Mouse (Mus musculus): ENCODE results near the gene Cela1.

Gene Cela1

GRCm38 (mm10) chr15:100667871-100668545 lies 19.7 kb downstream of the Cela1 start:
- DNase-seq, result no peak

- no peak for DNase-seq
Observed at GRCm38 (mm10) chr15:100667420-100667819, 20.3 kb downstream of the Cela1 start.

DNA sequence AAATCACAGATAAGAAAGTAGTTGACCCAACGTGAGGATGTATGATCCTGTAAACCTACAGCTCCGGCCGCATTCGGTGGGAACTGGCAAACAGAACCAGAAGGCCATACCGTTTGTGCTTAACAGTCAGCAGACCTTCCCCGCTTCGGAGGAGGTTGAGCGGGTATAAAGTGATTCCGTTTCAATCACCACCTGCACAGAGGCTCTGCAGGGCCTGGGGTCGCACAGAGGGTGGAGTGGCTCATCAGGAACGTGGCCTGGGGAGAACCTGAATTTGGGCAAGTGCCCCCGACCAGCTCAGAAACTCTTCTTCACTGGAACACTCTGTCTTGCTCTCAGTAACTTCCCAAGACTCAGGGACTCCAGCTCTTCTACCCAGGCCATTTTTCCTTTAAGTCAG lies 20.9 kb downstream of the Cela1 start:
- no peak for DNase-seq

DNA sequence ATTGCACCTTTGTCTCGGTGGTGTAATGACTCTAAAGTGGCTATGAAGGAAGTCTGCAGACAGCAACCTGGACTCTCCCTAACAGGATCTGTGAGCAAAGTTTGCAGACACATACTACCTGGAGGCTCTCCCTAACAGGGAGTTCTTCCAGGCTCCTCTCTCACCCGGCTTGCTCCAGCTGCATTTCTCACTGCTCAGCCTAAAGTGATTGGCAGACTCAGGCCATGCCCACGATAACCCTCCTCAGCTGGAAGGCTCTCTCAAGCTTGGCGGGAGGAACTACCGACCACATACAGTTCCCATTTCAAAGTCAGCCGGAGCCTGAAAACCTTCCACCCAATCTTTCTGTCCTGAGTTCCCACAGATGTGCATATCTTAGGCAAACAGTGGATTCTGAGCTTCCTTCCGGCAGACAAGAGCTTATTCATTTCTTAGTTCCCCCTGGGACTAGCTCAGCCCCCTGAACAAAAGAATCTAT lies 21.5 kb downstream of the Cela1 start:
- DNase-seq, result peak; percentile 91

DNA sequence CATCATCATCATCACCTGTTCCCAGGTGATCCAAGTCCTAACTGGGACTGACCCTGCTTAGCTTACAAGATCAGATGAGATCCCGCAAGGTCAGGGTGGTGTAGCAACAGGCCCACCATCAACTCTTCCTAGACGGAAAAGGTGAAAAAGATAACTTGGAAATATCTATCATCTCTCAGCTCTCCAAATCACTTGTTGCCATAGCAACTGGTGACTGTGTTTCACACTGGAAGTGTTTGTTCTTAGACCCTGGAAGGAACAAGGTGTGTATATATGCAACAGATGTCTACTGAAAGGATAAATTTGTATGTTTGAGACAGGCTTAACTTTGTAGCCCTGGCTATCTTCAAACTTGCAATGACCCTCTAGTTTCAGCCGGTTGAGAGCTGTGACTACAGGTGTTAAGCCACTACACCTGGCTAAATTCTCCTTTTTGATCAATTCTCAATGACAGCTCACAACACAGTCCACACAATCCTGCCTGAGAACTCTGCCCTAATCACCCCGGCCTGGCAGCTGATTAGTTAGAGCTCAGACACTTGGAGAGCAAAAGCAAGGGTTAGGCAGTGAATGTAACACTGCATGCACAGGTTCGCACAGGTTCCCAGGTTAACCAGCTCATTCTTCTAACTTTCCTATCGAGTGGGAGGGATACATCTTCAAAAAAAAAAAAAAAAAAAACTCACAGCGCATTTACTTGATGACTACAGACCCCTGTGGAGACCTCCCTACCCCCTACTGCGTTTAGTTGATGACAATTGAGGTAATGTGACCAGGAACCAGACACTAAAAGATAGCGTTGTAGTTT lies 22.1 kb downstream of the Cela1 start:
- DNase-seq, result no peak

DNA sequence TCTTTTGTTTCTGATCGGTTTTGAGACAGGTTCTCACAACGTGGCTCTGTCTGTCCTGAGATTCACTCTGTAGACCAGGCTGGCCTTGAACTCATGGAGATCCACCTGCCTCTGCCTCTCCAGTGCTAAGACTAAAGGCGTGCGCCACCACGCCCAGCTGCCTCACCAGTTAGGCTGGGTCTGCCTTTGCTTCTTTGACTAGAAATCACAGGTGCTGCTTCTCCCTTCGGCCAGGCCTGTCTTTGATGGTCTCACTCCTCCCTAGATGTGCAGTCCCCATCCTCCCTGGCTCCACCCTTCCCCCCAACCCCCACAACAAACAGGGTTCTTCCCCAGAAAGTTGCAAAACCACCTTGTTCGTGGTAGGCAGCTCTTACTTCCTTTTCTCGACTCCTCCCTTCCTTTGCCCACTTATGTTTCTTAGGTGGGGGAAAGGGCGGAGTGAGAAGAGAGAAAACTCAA lies 22.9 kb downstream of the Cela1 start:
- peak; percentile 94 for DNase-seq

DNA sequence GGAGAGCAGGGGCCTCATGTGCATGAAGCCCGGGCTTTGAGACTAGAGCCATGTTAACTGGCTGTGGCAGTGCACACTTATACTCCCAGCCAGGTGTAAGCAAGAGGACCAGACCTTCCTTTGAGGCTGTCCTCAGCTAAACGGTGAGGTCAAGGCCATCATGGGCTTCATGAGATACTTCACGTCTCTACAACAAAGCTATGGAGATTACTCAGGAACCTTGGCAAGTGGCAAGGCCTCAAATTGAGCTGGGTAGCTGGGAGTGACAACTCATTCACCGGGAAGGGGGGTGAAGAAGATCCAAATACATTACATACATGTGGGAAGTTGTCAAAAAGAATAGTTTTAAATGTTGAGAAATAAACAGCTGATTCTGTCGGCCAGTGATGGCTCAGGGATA lies 26.9 kb downstream of the Cela1 start:
- no peak for DNase-seq

DNA sequence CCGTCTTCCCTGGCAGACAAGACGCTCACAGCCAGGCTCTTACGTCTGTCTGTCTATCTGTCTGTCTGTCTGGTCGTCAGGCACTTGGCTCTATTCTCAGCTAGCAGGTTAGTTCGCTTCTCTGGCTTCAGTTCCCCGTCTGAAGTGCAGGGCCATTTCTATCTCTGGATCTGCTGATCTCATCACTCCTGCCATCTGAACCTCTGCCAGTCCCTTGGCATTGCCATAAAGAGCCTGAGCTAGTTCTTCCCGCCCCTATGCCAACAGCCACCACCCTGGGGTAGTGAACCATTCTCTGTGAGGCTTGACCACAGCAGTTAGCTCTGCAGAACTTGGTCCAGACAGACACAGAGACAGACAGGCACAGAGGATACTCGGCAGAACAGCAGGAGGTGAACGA lies 27.4 kb downstream of the Cela1 start:
- peak; percentile 92 for DNase-seq

GRCm38 (mm10) chr15:100655201-100655600 lies 32.5 kb downstream of the Cela1 start:
- DNase-seq, result no peak

- DNase-seq, result no peak
Observed at GRCm38 (mm10) chr15:100654271-100654670, 33.5 kb downstream of the Cela1 start.

- DNase-seq, result no peak
Observed at GRCm38 (mm10) chr15:100651610-100652009, 36.1 kb downstream of the Cela1 start.

DNA sequence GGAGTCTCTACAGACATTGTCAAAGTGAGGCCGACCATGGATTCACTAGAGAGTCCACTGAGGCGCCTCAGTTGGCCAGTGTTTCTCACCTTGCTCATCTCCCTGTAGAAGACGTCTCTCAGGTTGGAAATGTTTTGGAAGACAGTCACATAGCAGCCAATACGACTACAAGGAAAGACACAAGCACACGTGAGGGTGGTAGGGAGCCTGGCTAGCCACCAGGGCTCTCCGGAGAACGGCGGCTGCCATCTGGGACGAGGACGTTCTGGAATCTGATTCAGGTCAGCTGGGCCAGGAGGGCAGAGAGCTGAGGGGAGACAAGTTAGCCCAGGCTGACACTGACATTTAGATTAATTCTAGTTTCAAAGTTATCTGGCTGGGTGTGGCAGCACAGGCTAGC lies 37.6 kb downstream of the Cela1 start:
- no peak for DNase-seq

DNA sequence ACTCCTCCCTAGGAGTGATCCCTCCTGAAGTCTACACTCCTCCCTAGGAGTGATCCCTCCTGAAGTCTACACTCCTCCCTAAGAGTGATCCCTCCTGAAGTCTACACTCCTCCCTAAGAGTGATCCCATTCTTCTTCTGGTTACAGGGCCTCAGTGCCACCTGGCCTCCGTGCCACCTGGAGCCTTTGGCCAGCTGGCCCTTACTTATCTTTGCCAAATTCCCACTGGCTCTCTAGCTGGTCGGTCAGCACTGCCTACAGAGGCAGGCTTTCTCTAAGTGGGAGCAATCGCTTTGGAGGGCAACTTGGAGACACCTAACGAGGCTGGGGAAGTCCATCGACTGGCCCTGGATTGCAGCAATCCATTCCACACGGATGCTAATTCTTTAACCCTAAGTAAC lies 41.6 kb downstream of the Cela1 start:
- no peak for DNase-seq

DNA sequence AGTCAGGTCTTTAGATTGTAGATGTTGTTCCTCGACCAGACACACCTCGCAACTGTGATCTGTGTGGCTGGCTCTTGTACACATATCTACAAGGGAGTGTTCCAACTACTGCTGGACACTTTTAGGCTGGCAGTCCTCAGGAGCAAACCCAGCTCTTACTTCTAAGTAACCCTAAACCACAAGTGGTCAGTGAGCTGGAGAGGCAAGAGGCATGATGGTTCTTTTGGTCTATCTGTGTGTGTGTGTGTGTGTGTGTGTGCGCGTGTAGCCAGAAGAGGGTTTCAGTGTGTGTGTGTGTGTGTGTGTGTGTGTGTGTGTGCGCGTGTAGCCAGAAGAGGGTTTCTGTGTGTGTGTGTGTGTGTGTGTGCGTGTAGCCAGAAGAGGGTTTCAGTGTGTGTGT lies 45.3 kb downstream of the Cela1 start:
- DNase-seq, result no peak

GRCm38 (mm10) chr15:100641226-100641810 lies 46.4 kb downstream of the Cela1 start:
- DNase-seq, result peak; percentile 92

- DNase-seq, result no peak
Observed at GRCm38 (mm10) chr15:100639972-100640750, 47.6 kb downstream of the Cela1 start.

DNA sequence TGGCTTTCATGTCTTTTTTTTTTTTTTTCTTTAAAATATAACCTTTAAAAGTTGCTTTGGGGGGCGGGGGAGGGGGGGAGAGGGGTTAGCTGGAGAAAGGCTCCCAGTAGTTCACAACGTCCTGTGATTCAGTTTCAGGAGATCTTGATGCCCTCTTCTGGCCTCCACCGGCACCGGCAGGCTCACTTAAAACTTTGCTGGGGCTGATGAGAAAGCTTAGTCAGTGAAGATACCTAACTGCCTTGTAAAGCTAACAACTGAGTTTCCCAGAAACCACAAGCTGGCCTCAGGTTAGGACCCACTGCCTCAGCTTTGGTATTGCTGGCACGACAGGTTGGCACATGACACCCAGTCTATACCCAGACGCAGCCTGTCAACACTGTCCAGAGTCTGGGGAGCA lies 50.1 kb downstream of the Cela1 start:
- peak; percentile 95 for DNase-seq

DNA sequence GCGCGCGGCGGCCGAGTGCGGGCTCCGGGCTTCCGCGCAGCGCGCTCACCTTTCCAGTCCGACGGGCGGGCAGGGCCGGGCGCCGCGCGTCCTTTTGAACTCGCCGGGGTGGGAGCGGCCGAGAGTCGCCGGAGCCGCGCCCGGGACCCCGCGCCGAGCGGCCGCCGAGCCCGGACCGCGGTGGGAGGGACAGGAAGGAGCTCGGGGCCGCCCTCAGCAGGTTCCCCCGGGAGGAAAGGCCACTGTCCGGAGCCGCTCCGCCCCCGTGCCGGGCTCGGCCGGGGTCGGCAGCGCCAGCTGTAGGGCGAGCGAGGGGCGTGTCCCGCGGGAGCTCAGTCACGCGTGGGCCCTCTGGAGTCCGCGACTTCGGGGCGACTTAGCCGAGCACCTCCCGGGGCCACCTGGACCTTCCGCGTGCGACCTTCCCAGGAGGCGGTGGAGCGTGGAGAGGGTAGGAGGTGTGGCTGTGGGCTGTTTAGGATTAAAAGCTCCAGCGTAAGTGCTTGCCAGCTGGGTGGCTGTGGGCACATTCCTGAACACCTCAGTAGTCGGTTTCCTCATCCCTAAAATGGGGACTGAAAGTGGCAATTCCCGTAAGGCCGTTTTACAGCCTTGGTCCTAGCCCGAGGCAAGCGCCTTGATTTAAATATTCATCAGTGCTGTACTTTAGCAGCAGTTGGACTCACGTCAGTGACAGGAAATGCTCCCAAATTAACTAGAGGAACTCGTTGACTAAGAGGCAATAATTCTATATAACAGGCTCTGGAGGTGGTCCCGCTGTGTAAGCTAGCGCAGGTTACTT lies 50.8 kb downstream of the Cela1 start, which contains the start of gene Smagp:
Smagp (minus strand) TSS at position 241 of the 802 bp plus-strand sequence.
- peak; percentile 98 for DNase-seq

DNA sequence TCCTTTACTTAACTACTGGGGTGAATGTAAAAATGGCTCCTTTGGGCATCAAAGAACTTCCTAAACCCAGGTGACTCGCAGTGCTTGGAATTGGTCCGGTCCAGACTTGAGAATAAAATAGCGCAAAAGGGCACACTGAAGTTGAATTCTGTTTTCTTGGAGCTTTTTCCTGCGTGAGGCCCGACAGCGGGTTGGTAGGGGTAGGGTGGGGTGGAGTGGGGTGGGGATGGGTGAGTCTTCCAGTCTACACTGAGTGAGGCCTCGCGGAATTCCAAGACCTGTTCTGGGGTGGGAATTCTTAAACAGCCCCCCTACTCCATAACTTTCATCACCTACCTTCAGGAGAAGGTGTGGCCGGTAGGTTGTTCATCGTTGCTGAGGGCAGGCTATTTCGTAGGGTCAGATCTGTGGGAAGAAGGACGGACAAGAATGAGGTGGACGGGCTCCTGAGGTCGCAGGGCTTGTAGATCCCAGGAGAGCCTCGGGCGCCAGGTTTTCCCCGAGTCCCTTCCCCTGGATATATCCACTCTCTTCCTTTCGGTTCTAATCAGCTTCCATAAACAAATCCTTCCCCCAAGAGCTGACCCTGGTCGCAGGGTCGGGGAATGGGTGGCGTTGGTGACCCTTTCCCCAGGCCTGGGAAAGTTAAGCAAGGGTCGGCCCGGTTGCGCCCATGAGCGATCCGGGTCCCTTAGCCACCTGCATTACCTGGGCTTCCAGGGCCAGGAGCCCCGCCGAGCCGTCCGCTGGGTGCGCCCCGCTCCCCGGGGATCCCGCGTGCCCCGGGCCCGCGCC lies 51.7 kb downstream of the Cela1 start:
- DNase-seq, result no peak

GRCm38 (mm10) chr15:100635239-100635638 lies 52.5 kb downstream of the Cela1 start:
- DNase-seq, result no peak

DNA sequence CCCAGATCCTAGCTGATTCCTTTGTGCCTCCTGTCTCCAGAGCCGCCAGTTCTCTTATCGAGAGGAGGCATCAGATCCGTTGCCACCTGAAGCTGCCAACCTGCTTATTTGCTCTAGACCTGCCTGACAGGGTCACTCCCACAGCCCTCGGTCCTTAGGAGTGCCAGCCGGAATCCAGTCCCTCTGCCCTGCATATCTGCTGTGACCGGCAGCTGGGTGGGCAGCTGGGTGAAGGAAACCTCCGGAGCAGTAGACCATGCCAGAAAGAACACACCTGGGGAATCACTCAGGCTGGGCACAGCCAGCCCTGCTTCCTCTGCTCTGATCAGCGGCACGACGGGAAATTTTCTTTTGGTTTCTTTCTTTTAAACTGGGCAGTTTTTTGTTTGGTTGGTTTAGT lies 54.4 kb downstream of the Cela1 start:
- DNase-seq, result no peak
